Mouse (Mus musculus): ENCODE measurements around the gene Slc6a19.

GRCm38 (mm10) chr13:73714020-73714419, 9.4 kb upstream of the Slc6a19 start:
- TF ChIP-seq POLR2A (IDR thresholded peaks at IDR 0.05; ENCODE audit: low read depth, low read length) = no peak
- no peak for TF ChIP-seq CTCF (IDR thresholded peaks at IDR 0.05; ENCODE audit: borderline replicate concordance, insufficient read depth, low read length)

All from embryonic fibroblast, embryonic 13.5 days (primary cell).